Mouse (Mus musculus) lung, adult 2 months (tissue): Measurements from ENCODE around the gene Mus81. TPM values are rescaled to one million over a fixed set of nuclear protein-coding genes. Genes with fewer than 3 reads are reported as not detected.

Source experiments
- DNase-seq: peaks from one replicate; pipeline ENCODE4 v3.0.0; 2022
- H3K4me1 ChIP-seq: fragments of 200-500 bp; 2 replicates; pipeline ENCODE4 v1.6.1; 2011; ENCODE audit warnings: low read length; ENCODE audit not compliant: control insufficient read depth, insufficient read depth
- H3K4me3 ChIP-seq: fragments of 200-500 bp; replicated peaks from 2 replicates; pipeline ENCODE3; 2011; ENCODE audit warnings: low read depth, mild to moderate bottlenecking, control low read depth, low read length; ENCODE audit errors: extremely low read depth
- CTCF ChIP-seq: fragments of 200-500 bp; IDR thresholded peaks from 2 replicates; pipeline ENCODE4 v1.5.1; 2011; ENCODE audit warnings: mild to moderate bottlenecking, low read length, control low read depth; ENCODE audit not compliant: insufficient read depth
- POLR2A ChIP-seq: fragments of 200-500 bp; IDR thresholded peaks from 2 replicates; pipeline ENCODE4 v1.6.1; 2011; ENCODE audit warnings: low read depth, mild to moderate bottlenecking, control low read depth, low read length, borderline replicate concordance; ENCODE audit errors: extremely low read depth
- WGBS: fragments of 180-500 bp; shearing (Covaris S2); methylation state at CpG from one replicate; pipeline ENCODE4 v1.1.7; 2018; 5-methylcytosine and 5-hydroxymethylcytosine counted together
- polyA plus RNA-seq: library from polyadenylated mRNA; depleted of rRNA; stranded (reverse); fragments of >200 nt; gene quantifications from 2 replicates; pipeline ENCODE4 v1.2.3, GENCODE M21; 2012

Gene Mus81
- polyA plus RNA-seq, 1 experiment = 53.0 TPM

- WGBS = 3% methylated on average over 22 of the region's 22 CpGs
Measured at GRCm38 (mm10) chr19:5473720-5474119, 14.5 kb downstream of the Mus81 start, which contains the start of gene Efemp2. Gene Efemp2 (plus strand): TSS chr19:5473954.

GRCm38 (mm10) chr19:5472857-5473256 lies 15.3 kb downstream of the Mus81 start:
- peaks cover 4% of the 10 kb centered on the region; the same call in 1 of the 2 replicates for H3K4me1 ChIP-seq
- DNase-seq = no peak
- 80% methylated on average over 3 of the region's 3 CpGs for WGBS
- no peak overlapping the region for H3K4me3 ChIP-seq
- TF ChIP-seq CTCF = no peak
- no peak for TF ChIP-seq POLR2A

More at GRCm38 (mm10) chr19:5473720-5474119, 14.5 kb downstream of the Mus81 start, which contains the start of gene Efemp2:
- peak; percentile 82 for DNase-seq
- Histone ChIP-seq H3K4me3 (peak within 1 kb of the TSS; percentile 63), H3K4me1 (peaks cover 4% of the 10 kb centered on the region; the same call in 1 of the 2 replicates)
- peak; percentile 60; the same call in 1 of the 2 replicates for TF ChIP-seq POLR2A
- no peak for TF ChIP-seq CTCF

DNA sequence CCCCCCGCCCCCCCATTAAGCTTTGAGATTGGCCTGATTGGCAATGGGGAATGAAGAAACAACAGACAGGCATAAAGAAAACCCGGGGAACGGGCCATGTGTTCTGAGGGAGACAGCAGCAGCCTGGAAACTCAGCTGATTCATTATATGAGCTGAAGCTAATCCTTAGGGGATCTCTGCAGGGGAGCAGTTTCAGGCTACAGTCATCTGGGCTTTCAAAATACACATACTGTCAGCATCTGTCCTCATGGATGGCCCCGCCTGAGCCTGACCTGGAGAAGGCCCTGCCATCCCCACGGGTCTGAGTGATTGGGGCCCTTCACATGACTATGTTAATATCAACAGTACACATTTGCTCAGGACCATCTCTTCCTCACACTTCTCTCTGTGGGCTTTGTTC lies 16.4 kb downstream of the Mus81 start:
- no peak for TF ChIP-seq CTCF
- no peak for TF ChIP-seq POLR2A
- peaks cover 4% of the 10 kb centered on the region; the same call in 1 of the 2 replicates for H3K4me1 ChIP-seq
- 45% methylated on average over 5 of the region's 5 CpGs for WGBS
- no peak overlapping the region for H3K4me3 ChIP-seq
- no peak for DNase-seq

DNA sequence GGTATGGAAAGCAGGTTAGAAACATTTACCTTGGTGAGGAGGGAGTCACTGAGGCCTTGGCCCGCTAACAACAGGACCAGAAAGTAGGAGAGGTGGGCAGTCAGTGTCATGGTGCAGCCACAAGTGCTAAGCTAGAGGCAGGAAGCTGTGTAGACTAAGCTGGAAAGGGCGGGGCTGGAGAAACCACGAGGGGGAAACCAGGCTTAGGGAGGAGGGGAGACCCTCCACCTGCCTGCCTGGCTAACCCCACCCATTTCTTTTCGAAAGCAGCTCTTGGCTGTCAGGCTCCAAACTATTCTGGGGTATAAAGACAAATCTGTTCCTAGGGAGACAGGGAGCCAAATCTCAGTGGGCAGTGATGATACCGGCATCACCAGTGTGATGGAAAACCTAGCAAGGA lies 19.8 kb downstream of the Mus81 start, which contains the start of gene Ctsw:
Gene Ctsw (minus strand): TSS at position 134 of the 400 bp plus-strand sequence.
- Histone ChIP-seq H3K4me1 (peaks cover 5% of the 10 kb centered on the region; the same call in 1 of the 2 replicates), H3K4me3 (no peak within 1 kb of the TSS)
- no peak for DNase-seq
- TF ChIP-seq POLR2A (no peak), CTCF (no peak)
- 28% methylated on average over 5 of the region's 5 CpGs for WGBS

GRCm38 (mm10) chr19:5466916-5467500 lies 21.2 kb downstream of the Mus81 start:
- DNase-seq = no peak
- TF ChIP-seq POLR2A = no peak
- no peak for TF ChIP-seq CTCF
- Histone ChIP-seq H3K4me3 (no peak overlapping the region), H3K4me1 (peaks cover 4% of the 10 kb centered on the region; the same call in 1 of the 2 replicates)
- WGBS = 83% methylated on average over 6 of the region's 6 CpGs

- 87% methylated on average over 8 of the region's 8 CpGs for WGBS
- Histone ChIP-seq H3K4me1 (peaks cover 4% of the 10 kb centered on the region), H3K4me3 (no peak overlapping the region)
- TF ChIP-seq POLR2A (no peak), CTCF (no peak)
- DNase-seq = no peak
Measured at GRCm38 (mm10) chr19:5465037-5465436, 23.2 kb downstream of the Mus81 start.

DNA sequence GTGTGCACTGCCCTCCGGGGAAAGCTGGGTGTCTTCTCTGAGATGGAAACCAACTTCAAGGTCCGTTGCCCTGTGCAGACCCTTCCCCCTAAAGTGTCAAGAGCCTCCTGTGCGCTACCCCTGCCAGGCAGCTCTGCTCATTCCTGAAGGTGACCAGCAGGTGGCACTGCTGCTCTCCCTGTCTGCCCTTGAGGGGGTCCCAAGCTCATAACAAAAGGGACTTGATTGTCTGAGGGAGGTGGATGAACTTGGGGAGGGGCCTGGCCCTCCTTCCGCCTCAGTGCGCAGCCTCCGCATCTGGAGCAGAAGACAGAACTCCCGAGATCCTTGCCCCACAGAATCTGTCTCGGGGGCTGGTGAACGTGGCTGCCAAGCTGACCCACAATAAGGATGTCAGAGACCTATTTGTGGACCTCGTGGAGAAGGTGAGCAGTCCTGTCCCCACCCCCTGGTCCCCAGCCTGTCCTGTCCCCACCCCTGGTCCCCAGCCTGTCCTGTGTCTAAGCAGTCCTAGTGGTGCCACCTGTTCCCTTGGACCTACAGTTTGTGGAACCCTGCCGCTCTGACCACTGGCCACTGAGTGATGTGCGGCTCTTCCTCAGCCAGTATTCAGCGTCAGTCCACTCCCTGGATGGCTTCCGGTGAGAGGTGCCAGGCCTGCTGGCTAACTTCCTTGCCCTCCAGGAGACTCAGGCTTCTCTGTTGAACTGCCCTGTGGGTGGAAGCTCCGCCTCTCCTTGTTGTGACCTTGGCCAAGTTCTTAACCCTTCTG lies 24.2 kb downstream of the Mus81 start:
- 31% methylated on average over 15 of the region's 15 CpGs for WGBS
- Histone ChIP-seq H3K4me3 (no peak overlapping the region), H3K4me1 (peaks cover 4% of the 10 kb centered on the region)
- peak; percentile 60 for DNase-seq
- TF ChIP-seq POLR2A (peak; percentile 42; the same call in 1 of the 2 replicates), CTCF (peak; percentile 82)

- DNase-seq = no peak
- TF ChIP-seq POLR2A (no peak), CTCF (no peak)
- Histone ChIP-seq H3K4me3 (no peak overlapping the region), H3K4me1 (peaks cover 4% of the 10 kb centered on the region)
- 91% methylated on average over 9 of the region's 9 CpGs for WGBS
Measured at GRCm38 (mm10) chr19:5463212-5463611, 25.0 kb downstream of the Mus81 start.

DNA sequence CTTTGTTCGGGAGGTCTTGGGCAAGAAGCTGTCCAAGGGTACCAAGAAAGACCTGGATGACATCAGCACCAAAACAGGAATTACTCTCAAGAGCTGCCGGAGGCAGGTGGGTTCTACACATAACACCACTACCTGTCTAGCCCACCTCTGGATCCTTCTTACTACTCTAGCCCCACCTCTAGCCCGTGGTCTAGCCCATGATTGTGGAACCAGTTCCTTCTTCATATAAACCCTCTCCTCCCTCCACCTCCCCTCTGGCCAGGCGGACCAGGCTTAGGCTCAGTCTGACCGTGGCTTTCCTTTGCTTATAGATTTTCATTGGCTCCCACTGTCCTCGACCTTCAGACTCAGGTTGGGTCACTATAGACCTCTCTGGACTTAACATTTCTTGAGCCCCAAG lies 26.8 kb downstream of the Mus81 start:
- no peak for TF ChIP-seq CTCF
- TF ChIP-seq POLR2A = no peak
- DNase-seq = no peak
- 83% methylated on average over 6 of the region's 6 CpGs for WGBS
- Histone ChIP-seq H3K4me1 (peaks cover 8% of the 10 kb centered on the region), H3K4me3 (peak overlapping the region; percentile 2)
